Comparison of ENCODE assay signal across 11 mouse cellular contexts in the genomic region with DNA sequence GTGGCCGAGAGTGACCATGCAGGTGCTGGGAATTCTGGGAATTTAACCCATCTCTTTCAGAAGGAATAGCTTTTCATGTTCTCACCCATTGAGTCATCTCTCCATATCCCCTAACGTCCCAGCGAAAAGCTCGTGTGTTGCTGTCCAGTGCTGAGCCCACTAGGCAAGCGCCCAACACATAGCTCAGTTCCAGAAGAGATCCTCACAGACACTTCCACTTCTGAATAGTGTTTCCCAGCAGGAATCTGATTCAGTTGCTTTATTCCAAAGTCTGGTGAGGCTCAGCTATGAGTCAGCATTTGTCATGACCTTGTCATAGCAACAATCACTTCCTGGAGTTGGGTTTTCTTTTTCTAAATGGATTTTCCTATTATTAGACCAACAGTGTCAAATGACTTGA.
DNase-seq lines count a peak whose midpoint lies in the region; ATAC-seq and TF ChIP-seq lines count a peak whose summit lies in the region.
"Had no signal": no experiment of that assay in that cellular context is flagged by ENCODE, and none has a peak within 500 bp of the region (broad histone marks: within the 10 kb centered on the region; RNA-seq: fewer than 3 reads in every experiment).

No protein-coding gene starts in this region.

- H3K9me3 ChIP-seq in kidney, postnatal 0 days (replicated peaks; ENCODE audit: low read length) = no peaks in the 10 kb centered on the region
- H3K9me3 ChIP-seq: hindbrain, embryonic 15.5 days; limb, embryonic 12.5 days had no signal

- no peaks in the 10 kb centered on the region for H3K4me1 ChIP-seq in kidney, postnatal 0 days (replicated peaks; ENCODE audit: insufficient read depth, low read length)
- H3K4me1 ChIP-seq in embryonic fibroblast, embryonic 13.5 days (ENCODE audit: control insufficient read depth, insufficient read depth, low read length) = peaks cover 6% of the 10 kb centered on the region
- H3K4me1 ChIP-seq: hindbrain, embryonic 15.5 days had no signal

- no peak overlapping the region for H3K27ac ChIP-seq in kidney, postnatal 0 days
- peak overlapping the region; percentile 39; the same call in 1 of the 2 replicates for H3K27ac ChIP-seq in embryonic fibroblast, embryonic 13.5 days (ENCODE audit: insufficient read depth, low read length)
- H3K27ac ChIP-seq: hindbrain, embryonic 15.5 days; limb, embryonic 12.5 days; macrophage had no signal

- H3K4me2 ChIP-seq in kidney, postnatal 0 days (ENCODE audit: low read length) = no peak overlapping the region
- H3K4me2 ChIP-seq: hindbrain, embryonic 15.5 days; limb, embryonic 12.5 days had no signal

- no peaks in the 10 kb centered on the region for H3K27me3 ChIP-seq in kidney, postnatal 0 days (ENCODE audit: insufficient read depth, low read length)
- H3K27me3 ChIP-seq: hindbrain, embryonic 15.5 days; limb, embryonic 12.5 days had no signal

- ATAC-seq in kidney, postnatal 0 days (replicated peaks; ENCODE audit: low FRiP score, low read depth) = no peak
- no peak for ATAC-seq in megakaryocyte-erythroid progenitor cell, adult 5-6 weeks (replicated peaks; ENCODE audit: low FRiP score, low TSS enrichment, poor library complexity, severe bottlenecking)

- H3K9ac ChIP-seq in kidney, postnatal 0 days (ENCODE audit: low read depth, low read length) = no peak overlapping the region
- H3K9ac ChIP-seq: hindbrain, embryonic 15.5 days; limb, embryonic 12.5 days had no signal

- H3K4me3 ChIP-seq in kidney, postnatal 0 days (replicated peaks; ENCODE audit: low read depth, low read length) = no peak overlapping the region
- no peak overlapping the region for H3K4me3 ChIP-seq in embryonic fibroblast, embryonic 13.5 days (ENCODE audit: insufficient read depth, low read length)
- H3K4me3 ChIP-seq: hindbrain, embryonic 15.5 days; limb, embryonic 12.5 days had no signal

- no peak for TF ChIP-seq POLR2A in embryonic fibroblast, embryonic 13.5 days (IDR thresholded peaks at IDR 0.05; ENCODE audit: low read depth, low read length)

- WGBS in kidney, postnatal 0 days = 69% methylated on average over 5 of the region's 5 CpGs

- no peak for TF ChIP-seq CTCF in kidney, postnatal 0 days (IDR thresholded peaks at IDR 0.05; ENCODE audit: low read depth)
- TF ChIP-seq CTCF in embryonic fibroblast, embryonic 13.5 days (IDR thresholded peaks at IDR 0.05; ENCODE audit: borderline replicate concordance, insufficient read depth, low read length) = no peak

- no peaks in the 10 kb centered on the region for H3K36me3 ChIP-seq in kidney, postnatal 0 days (ENCODE audit: insufficient read depth, low read length)
- H3K36me3 ChIP-seq: limb, embryonic 12.5 days had no signal

- peak; percentile 16 for DNase-seq in gastrocnemius, postnatal 10 days
- no peak for DNase-seq in gastrocnemius, adult 8-10 months (ENCODE audit: low spot score in 2 of 2)
- DNase-seq in kidney, postnatal 0 days (ENCODE audit: low spot score) = peak; percentile 8
- DNase-seq in kidney, adult 11 months = no peak
- peak; percentile 95 for DNase-seq in Muller cell, postnatal 12 days (ENCODE audit: inconsistent ontology term)
- no peak for DNase-seq in left cerebral cortex, adult 11 months (ENCODE audit: low spot score)

Comparison
In these comparisons a context has a peak if more than half of its experiments do, and no peak if none do; other contexts are left out.
1. DNase-seq: peak in gastrocnemius, postnatal 10 days (single experiment), kidney, postnatal 0 days (single experiment) and Muller cell, postnatal 12 days (single experiment); none in gastrocnemius, adult 8-10 months (0 of 2), kidney, adult 11 months (single experiment) and left cerebral cortex, adult 11 months (single experiment).